Mouse (Mus musculus) T-helper 17 cell (primary cell): ENCODE measurements around the gene Mbd3l1.

ENCODE experiments used
- in situ Hi-C, 2 experiments: fragments of 300-600 bp; cut with MboI, MseI; formaldehyde crosslinking; loops; 1 replicate in 1 of 2; 2 replicates in 1 of 2; pipeline ENCODE4 v1.15.1; 2025; ENCODE audit warnings: high pct_unique_total_duplicates in 2 of 2

Gene Mbd3l1

DNA sequence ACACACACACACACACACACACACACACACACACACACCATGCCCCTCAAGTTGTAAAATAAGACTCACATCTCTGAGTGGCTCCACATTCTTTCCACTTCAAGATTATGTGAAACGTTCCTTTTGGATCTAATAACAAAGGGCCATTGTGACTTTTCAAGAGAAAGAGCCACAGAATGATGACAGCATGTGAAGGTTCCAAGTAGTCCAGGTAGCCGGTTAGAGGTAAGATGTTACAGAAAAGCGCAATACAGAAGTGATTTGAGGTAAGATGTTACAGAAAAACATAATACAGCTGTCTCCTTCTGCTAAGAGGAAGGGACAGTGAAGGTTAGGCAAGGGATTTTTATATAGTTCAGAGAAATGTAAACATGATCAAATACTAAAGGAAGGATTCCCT lies at the start of gene Mbd3l1, which contains the start of gene Zfp558:
Gene Mbd3l1 (plus strand): TSS at position 192 of the 400 bp plus-strand sequence.
Gene Zfp558 (minus strand): TSS at position 101 of the 400 bp plus-strand sequence.
- in situ Hi-C loops, result loop anchor here in 1 of 2 experiments (10.0 kb wide), 1 partner anchor 193 kb away; no protein-coding TSS in a partner anchor

DNA sequence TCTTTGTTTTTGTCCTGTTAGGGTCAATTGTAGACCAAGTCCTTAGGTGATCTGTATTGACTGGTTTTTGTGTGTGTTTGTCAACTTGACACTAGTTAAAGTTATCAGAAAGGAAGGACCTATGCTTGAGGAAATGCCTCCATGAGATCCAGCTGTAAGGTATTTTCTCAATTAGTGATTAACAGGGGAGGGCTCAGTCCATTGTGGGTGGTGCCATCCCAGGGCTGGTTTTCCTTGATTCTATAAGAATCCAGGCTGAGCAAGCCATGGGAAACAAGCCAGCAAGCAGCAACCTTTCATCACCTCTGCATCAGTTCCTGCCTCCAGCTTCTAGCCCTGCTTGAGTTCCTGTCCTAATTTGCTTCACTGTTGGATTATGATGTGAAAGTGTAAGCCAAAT lies 47.8 kb upstream of the Mbd3l1 start, which contains the start of gene Mbd3l2:
Gene Mbd3l2 (plus strand): TSS at position 301 of the 400 bp plus-strand sequence.
- in situ Hi-C loops, result no loop called here

GRCm38 (mm10) chr9:18431687-18432086 lies 46.5 kb upstream of the Mbd3l1 start:
- in situ Hi-C loops, result no loop called here

DNA sequence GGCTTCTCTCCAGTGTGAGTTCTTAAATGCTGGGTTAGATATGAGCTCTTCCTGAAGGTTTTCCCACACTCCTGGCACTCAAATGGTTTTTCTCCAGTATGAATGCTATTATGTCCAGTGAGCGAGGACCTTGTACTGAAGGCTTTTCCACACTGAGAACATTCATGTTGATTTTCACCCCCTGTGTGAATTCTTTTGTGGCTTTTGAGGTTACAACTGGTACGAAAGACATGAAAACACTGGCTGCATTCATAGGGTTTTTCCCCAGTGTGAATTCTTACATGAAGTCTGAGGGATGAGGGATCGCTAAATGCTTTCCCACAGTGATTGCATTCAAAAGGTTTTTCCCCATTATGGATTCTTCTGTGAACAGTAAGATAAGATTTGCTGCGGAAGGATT lies 21.6 kb upstream of the Mbd3l1 start:
- in situ Hi-C loops, result loop anchor here in 1 of 2 experiments (25.0 kb wide), 1 partner anchor 1156 kb away; the partner anchor contains the start of gene Zfp317

GRCm38 (mm10) chr9:18467350-18467749 lies 10.8 kb upstream of the Mbd3l1 start:
- in situ Hi-C loops, result loop anchor here in 1 of 2 experiments (25.0 kb wide), 1 partner anchor 1145 kb away; the partner anchor contains the start of gene Zfp317

- in situ Hi-C loops, result loop anchor here in 1 of 2 experiments (25.0 kb wide), 1 partner anchor 1144 kb away; the partner anchor contains the start of gene Zfp317
These were observed 10.2 kb upstream of the Mbd3l1 start for GRCm38 (mm10) chr9:18468005-18468404.

- in situ Hi-C loops, result loop anchor here (5.0 to 25.0 kb wide), 3 partner anchors 186 to 1139 kb away; partner anchors contain the start of gene Zfp317 (in 1 of the 2)
These were observed 4.6 kb upstream of the Mbd3l1 start for GRCm38 (mm10) chr9:18473324-18474128.

GRCm38 (mm10) chr9:18508098-18508497 lies 29.9 kb downstream of the Mbd3l1 start:
- in situ Hi-C loops, result no loop called here
